Mouse (Mus musculus) kidney, postnatal 0 days (tissue): ENCODE data around the gene Abca17. TPM values are rescaled to one million over a fixed set of nuclear protein-coding genes. Genes with fewer than 3 reads are reported as not detected.
A peak's percentile ranks its signal among the peaks of the same experiment; 100 is the strongest.

ENCODE experiments used
- ATAC-seq: fragments of 200-750 bp; cut with Nextera tagmentation; replicated peaks from 2 replicates; pipeline ENCODE4 v1.8.0; 2017; ENCODE audit warnings: low read depth, moderate number of reproducible peaks, moderate TSS enrichment, moderate library complexity; ENCODE audit not compliant: low FRiP score
- DNase-seq: peaks from one replicate; pipeline ENCODE4 v3.0.0-alpha.2; 2016; ENCODE audit warnings: low spot score
- H3K27ac ChIP-seq: fragments of 300-500 bp; sonication (generic); 2 replicates; pipeline ENCODE4 v1.5.1; 2014; ENCODE audit warnings: mild to moderate bottlenecking
- H3K27me3 ChIP-seq: fragments of 300-500 bp; sonication (generic); 2 replicates; pipeline ENCODE4 v1.6.1; 2014; ENCODE audit warnings: low read length, mixed read lengths; ENCODE audit not compliant: insufficient read depth
- H3K36me3 ChIP-seq: fragments of 300-500 bp; sonication (generic); 2 replicates; pipeline ENCODE4 v1.6.1; 2014; ENCODE audit warnings: low read length, mixed read lengths; ENCODE audit not compliant: insufficient read depth
- H3K4me1 ChIP-seq: fragments of 300-500 bp; sonication (generic); replicated peaks from 2 replicates; pipeline ENCODE4 v1.6.1; 2014; ENCODE audit warnings: antibody characterized with exemption, low read length, mixed read lengths; ENCODE audit not compliant: insufficient read depth
- H3K4me2 ChIP-seq: fragments of 300-500 bp; sonication (generic); 2 replicates; pipeline ENCODE4 v1.6.1; 2014; ENCODE audit warnings: mild to moderate bottlenecking, low read length, moderate library complexity, mixed read lengths
- H3K4me3 ChIP-seq: fragments of 300-500 bp; sonication (generic); replicated peaks from 2 replicates; pipeline ENCODE4 v1.5.1; 2014; ENCODE audit warnings: low read depth, low read length
- H3K9ac ChIP-seq: fragments of 300-500 bp; sonication (generic); 2 replicates; pipeline ENCODE4 v1.6.1; 2014; ENCODE audit warnings: low read depth, low read length
- H3K9me3 ChIP-seq: fragments of 300-500 bp; sonication (generic); replicated peaks from 2 replicates; pipeline ENCODE4 v1.6.1; 2016; ENCODE audit warnings: low read length, inconsistent platforms, mixed read lengths
- CTCF ChIP-seq: IDR thresholded peaks from 2 replicates; pipeline ENCODE4 v1.5.1; 2016; ENCODE audit warnings: antibody characterized with exemption, low read depth, mild to moderate bottlenecking, moderate library complexity
- WGBS: fragments of 180-500 bp; shearing (Covaris S2); extraction: QIAGEN DNeasy Blood & Tissue Kit; methylation state at CpG from one replicate; pipeline ENCODE4 v1.1.7; 2014; 5-methylcytosine and 5-hydroxymethylcytosine counted together
- polyA plus RNA-seq: library from polyadenylated mRNA; unstranded; fragments of >200 nt; fragmentation: Nextera tagmentation; extraction: Ambion mirVana; gene quantifications from 2 replicates; pipeline ENCODE4 v1.2.1, GENCODE M21; 2015

Gene Abca17
- polyA plus RNA-seq, 1 experiment from 2014 or later, result not detected

DNA sequence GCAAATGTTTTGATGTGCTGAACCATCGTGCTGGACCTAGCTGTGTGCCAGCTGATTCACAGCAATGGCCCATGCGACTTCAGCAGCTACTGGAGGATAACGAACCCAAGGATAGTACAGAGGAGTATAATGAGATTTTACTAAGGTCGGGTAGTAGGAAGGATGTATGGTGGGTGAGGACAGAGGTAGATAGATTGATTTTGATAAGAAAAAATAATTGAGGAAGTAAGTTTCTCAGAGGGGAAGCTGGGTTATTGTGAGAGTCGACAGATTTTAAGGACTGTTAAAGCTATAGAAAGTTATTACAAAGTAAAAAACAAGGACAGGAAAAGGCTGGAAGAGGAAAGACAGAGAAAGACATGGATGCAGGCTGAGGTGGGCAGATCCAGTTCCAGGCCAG is 91.2 kb downstream of the Abca17 start:
- H3K4me2 ChIP-seq, result no peak overlapping the region
- ATAC-seq (no peak), DNase-seq (no peak)
- no peaks in the 10 kb centered on the region for H3K36me3 ChIP-seq
- TF ChIP-seq CTCF, result no peak
- H3K27ac ChIP-seq, result no peak overlapping the region
- no peaks in the 10 kb centered on the region for H3K4me1 ChIP-seq
- no peak overlapping the region for H3K4me3 ChIP-seq
- H3K9me3 ChIP-seq, result no peaks in the 10 kb centered on the region
- no peak overlapping the region for H3K9ac ChIP-seq
- 58% methylated on average over 5 of the region's 5 CpGs for WGBS
- H3K27me3 ChIP-seq, result no peaks in the 10 kb centered on the region

DNA sequence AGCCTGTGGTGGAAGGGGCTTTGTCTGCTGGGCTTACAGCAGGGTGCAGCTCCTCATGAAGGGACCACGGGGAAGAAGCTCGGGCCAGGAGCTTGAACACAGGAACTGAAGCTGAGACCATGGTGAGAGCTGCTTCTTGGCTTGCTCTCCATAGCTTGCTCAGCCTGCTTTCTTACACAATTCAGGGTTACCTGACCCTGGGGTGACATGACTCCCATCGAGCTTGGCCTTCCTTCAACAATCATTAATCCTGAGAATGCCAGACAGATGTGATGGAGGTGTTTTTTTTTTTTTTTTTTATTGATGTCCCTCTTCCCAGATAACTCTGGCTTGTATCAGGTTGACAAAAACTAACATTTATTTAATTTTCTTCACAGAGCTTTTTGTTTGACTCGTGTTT is 91.9 kb downstream of the Abca17 start:
- Histone ChIP-seq H3K4me3 (no peak overlapping the region), H3K36me3 (no peaks in the 10 kb centered on the region), H3K9ac (no peak overlapping the region), H3K27ac (no peak overlapping the region), H3K4me1 (no peaks in the 10 kb centered on the region), H3K4me2 (no peak overlapping the region), H3K27me3 (no peaks in the 10 kb centered on the region), H3K9me3 (no peaks in the 10 kb centered on the region)
- WGBS, result 49% methylated on average over 4 of the region's 4 CpGs
- no peak for ATAC-seq
- no peak for DNase-seq
- no peak for TF ChIP-seq CTCF

DNA sequence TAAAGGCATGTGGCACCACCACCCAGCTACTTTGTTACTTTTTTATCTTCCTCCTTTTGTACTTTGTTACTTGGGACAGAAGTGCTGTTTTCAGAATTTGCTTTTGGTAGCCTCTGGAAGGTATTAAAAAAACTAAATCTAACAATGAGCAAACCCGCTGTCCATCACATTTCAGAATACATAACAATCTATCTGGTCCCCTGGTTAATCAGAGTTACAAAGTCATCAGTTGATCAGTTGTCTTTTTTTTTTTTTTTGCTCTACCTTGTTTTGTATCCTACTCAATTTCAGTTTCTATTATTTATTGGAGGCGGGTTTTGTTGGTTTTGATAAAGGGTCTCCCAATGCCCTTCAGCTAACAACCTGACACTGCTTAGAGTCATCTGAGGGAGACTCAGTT is 98.5 kb downstream of the Abca17 start:
- Histone ChIP-seq H3K4me3 (no peak overlapping the region), H3K36me3 (no peaks in the 10 kb centered on the region), H3K27ac (no peak overlapping the region), H3K9me3 (no peaks in the 10 kb centered on the region), H3K4me1 (no peaks in the 10 kb centered on the region; the same call in 1 of the 2 replicates), H3K27me3 (no peaks in the 10 kb centered on the region), H3K4me2 (0 out of 2 replicates have a peak overlapping the region, but pooled peaks have one; percentile 82), H3K9ac (no peak overlapping the region)
- 92% methylated on average over 2 of the region's 2 CpGs for WGBS
- DNase-seq (no peak), ATAC-seq (no peak)
- no peak for TF ChIP-seq CTCF

DNA sequence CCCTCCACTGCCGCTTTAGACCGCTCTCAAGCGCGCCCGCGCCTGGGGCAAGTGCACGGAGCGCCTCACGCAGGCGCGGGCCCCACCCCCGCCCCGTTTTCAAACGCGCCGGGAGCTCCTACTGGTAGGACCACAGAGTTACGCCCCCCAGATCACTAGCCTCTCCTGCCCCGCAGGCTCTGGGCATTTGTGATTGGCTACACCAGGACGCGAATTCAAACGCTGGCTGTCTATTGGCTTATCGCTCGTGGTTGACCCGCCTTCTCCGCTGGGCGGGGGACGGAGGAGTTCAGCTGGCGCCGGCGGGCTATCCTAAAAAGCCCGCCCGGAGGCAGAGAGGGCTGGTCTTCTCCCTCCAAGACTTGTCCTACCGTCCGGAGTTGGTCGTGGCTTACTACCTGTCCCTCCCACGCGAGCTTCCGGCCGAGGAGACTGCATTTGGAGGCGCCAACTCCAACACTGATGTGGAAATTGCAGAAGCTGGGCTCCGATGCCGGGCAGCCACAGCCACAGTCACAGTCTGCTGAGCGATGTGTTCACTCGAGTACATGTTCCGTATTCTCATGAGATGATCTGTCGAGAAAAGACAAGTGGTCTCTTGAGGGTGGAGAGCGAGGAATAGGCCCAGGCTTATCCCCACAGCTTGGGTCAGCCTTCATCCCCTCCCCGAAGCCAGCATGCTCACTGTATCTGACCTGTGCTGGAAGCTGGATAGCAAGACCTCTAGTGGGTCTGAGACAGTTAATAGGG is 99.4 kb downstream of the Abca17 start, which contains the start of gene Ccnf:
Gene Ccnf (minus strand): TSS at position 165 of the 750 bp plus-strand sequence.
- Histone ChIP-seq H3K27ac (peak within 1 kb of the TSS; percentile 20; the same call in 1 of the 2 replicates), H3K27me3 (no peaks in the 10 kb centered on the region), H3K4me2 (peak within 1 kb of the TSS; percentile 82), H3K4me3 (peak within 1 kb of the TSS; percentile 57), H3K4me1 (no peaks in the 10 kb centered on the region; the same call in 1 of the 2 replicates), H3K36me3 (peaks cover 2% of the 10 kb centered on the region; the same call in 1 of the 2 replicates), H3K9ac (peak within 1 kb of the TSS; percentile 71), H3K9me3 (no peaks in the 10 kb centered on the region)
- peak; percentile 52 for TF ChIP-seq CTCF
- DNase-seq, result peak; percentile 100
- ATAC-seq, result peak; percentile 100
- under 1% methylated on average over 48 of the region's 48 CpGs for WGBS

DNA sequence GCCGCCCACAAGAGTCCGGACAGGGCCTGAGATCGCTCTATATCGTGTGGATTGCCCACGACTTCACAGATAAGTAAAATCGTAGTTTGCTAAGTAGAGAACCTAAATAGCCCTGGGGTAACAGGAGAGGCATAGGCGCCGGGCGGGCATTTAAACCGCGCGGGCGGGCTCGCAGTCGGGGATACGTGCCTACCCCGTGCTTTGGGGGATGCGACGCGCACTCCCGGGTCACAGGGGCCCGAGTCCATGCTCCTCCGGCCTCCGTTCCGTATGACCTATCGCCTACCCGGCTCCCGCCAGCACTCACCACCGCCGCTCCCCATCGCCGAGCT is 99.9 kb downstream of the Abca17 start:
- Histone ChIP-seq H3K9ac (peak overlapping the region; percentile 50), H3K9me3 (no peaks in the 10 kb centered on the region), H3K27ac (no peak overlapping the region), H3K4me2 (peak overlapping the region; percentile 82), H3K27me3 (no peaks in the 10 kb centered on the region), H3K36me3 (peaks cover 5% of the 10 kb centered on the region; the same call in 1 of the 2 replicates), H3K4me1 (no peaks in the 10 kb centered on the region; the same call in 1 of the 2 replicates), H3K4me3 (peak overlapping the region; percentile 57)
- no peak for ATAC-seq
- under 1% methylated on average over 32 of the region's 32 CpGs for WGBS
- DNase-seq, result no peak
- TF ChIP-seq CTCF, result no peak

DNA sequence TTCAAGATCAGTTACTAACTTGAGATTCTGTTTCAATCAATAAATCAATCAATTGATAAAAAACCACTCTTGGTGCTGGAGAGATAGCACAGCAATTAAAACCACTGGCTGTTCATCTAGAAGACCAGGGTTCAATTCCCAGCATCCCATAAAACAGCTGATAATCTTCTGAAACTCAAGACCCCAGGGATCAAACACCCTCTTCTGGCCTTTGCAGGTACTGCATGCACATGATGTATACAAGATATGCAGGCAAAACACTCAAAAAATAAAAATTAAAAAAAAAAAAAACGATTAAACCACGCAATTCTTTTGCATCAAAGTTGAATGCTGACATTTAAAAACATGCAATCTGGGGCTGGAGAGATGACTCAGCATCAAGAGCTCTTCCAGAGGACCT is 102.2 kb downstream of the Abca17 start:
- H3K4me3 ChIP-seq, result no peak overlapping the region
- TF ChIP-seq CTCF, result peak; percentile 34; the same call in 1 of the 2 replicates
- ATAC-seq, result no peak

More for the DNA sequence above, 102.2 kb downstream of the Abca17 start:
- H3K27me3 ChIP-seq, result no peaks in the 10 kb centered on the region
- no peak for DNase-seq
- no peaks in the 10 kb centered on the region for H3K9me3 ChIP-seq
- H3K27ac ChIP-seq, result no peak overlapping the region
- peaks cover 20% of the 10 kb centered on the region for H3K36me3 ChIP-seq
- H3K4me2 ChIP-seq, result no peak overlapping the region
- 97% methylated on average over 2 of the region's 2 CpGs for WGBS
- H3K9ac ChIP-seq, result no peak overlapping the region
- H3K4me1 ChIP-seq, result no peaks in the 10 kb centered on the region; the same call in 1 of the 2 replicates
